Mouse (Mus musculus): ENCODE results near the gene Uck2.

DNA sequence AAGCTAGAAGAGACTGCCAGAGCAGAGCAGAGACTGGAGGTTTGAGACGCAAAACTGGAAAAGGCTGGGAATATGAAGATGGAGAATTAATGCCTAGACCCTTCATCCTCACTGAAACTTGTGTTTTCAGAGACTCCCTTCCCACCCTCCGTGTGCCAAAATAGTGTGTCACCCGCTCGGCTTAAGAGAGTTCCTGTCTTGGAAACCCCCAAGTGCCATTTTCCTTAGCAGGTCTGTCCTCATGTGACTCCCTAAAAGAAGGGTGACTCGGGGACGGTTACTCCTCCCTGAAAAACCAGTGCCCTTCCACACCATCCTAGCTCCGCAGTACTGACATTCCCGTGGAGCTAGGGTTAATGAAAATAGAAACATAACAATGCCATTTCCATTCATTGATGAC lies 236 bp upstream of the Uck2 start:
- no peak for TF ChIP-seq ZNF384 (IDR thresholded peaks at IDR 0.05; ENCODE audit: low read depth, low read length)
- TF ChIP-seq SIN3A (IDR thresholded peaks at IDR 0.05; ENCODE audit: low read length), result no peak
- no peak for TF ChIP-seq POLR2AphosphoS2 (IDR thresholded peaks at IDR 0.05; ENCODE audit: low read length)
- no peak for TF ChIP-seq CTCF (IDR thresholded peaks at IDR 0.05 in 2 of 3, conservative IDR thresholded peaks at IDR 0.05 in 1 of 3; ENCODE audit: control insufficient read depth in 1 of 3, insufficient read depth in 1 of 3, low read depth in 2 of 3, low read length in 3 of 3, poor library complexity in 1 of 3, severe bottlenecking in 1 of 3)
- TF ChIP-seq POLR2A (IDR thresholded peaks at IDR 0.05; ENCODE audit: control insufficient read depth in 1 of 2, insufficient read depth in 1 of 2, low read depth in 1 of 2, low read length in 2 of 2, poor library complexity in 1 of 2), result no peak
- TF ChIP-seq RCOR1 (IDR thresholded peaks at IDR 0.05; ENCODE audit: low read depth, low read length), result no peak
